Mouse (Mus musculus) B cell, adult 2 months (primary cell): ENCODE measurements around the gene Ccng2.

Source experiments
- DNase-seq, 2 experiments: peaks; one replicate each; pipeline ENCODE4 v3.0.0; 2022

Ccng2 gene

DNA sequence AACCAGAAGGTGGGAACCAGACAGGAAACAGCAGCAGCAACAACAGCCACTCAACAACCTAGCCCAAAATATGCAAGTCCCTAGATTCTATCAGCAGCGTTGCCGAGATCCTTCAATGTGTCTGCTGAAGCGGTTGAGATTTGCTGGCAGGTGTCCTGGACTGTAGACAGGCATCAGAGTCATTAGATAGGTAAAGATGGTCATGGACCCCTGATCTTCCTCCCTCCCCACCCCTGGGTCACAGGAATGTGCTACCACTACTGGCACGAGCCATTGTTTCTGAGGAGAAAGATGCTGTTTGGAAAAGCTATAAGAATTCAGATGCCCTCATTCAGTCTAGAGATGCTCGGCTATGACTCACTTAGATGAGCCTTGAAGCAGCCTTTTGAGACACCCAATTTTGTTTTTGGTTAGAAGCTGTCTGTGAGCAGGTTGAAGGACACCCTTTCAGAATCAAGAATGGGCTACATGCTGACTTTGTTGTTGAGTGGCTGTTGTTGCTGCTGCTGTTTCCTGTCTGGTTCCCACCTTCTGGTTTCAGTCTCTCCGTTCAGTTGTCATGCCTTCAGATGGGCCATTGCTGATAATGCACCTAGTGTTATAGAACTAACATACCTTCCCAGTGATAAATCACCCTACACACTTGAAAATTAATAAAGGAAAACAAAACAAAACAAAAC lies 3.5 kb upstream of the Ccng2 start:
- DNase-seq: peak; percentile 6 to 16

DNA sequence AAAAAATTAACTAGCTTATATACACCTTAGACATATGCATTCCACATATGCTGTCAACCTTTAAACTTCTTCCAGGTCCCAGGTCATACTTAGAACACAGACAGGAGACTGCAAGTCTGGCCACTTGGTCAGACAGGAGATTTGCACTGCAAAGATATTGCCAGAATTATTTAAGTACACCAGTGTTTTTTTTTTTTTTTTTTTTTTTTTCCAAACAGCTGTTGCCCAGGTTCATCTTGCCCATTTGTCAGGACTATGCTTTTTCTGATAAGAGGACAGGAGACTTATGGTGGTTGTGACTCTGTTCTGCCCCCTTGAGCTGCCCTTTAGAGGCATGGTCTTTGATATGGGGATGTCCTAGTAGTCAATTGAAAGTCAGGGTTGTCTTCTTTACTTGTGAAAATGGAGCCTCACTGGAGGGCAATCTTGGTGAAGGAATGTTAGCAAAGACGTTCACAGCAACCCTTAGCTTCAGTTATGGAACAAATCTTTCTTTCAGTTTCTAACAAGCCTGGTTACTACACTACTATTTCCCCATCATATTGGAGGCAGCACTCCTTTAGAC lies 2.8 kb upstream of the Ccng2 start:
- peak; percentile 4 to 5 for DNase-seq

DNA sequence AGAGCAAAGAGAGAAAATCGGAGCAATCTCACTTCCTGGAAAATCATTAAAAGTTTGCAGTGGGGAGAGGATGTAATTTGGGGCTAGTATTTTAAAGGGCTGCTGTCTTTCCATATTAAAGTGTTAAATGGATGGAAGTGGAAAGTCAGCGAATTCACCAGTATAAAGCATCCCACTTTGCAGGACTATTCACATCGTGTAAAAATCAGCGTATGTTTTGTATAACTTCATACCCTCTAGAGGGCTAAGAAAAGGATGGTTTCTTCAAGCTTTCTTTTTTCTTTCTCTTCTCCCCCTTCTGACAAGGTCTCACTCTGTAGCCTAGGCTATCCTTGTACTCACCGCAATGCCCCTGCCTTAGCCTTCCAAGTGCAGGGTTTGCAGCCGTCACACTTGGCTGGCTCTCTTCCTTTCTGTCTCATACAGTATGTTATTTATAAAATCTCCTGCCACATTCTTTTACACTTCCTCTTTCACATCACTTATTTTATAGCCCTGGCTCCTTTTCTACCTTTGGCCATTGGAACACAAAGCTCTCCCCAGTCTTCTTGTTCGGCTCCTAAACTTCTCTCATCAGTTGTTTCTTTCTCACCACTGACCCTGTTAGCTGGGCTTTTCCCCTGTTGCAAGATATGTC lies 1.8 kb upstream of the Ccng2 start:
- DNase-seq: peak; percentile 77 to 79

DNA sequence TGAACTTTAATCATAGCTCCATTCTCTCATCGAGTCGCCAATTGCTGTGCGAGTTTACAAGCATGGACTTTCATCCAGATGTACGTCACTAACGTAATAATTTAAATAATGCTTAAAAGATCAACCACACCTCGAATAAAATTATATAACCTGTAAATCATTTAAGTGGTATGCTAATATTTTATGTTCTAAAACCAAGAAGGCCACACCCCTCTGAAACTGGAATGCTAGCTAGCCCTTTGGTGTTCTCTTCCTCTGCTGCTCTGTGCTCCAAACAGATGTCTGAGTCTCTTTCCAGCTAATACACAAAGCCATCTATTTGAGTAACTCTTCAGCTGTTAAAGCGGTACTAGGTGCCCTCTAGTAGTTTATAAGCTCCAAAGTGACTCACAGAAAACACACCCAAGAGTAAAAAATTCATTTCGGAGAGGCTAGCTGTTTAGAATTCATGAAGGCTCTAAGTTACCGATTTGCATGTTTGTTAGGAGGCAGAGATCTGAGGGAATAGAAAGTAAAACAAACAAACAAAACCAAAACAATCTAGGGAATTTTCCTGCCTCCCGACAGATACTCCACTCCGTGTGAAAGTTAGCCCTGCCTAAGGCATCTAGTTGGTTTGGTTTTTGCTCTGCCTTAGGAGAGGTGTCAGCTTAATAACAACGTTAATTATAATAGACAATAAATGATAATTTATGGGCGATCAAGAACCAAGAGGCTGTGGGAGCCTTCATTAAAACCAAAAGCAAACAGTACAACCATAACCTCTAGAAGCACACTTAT lies 1.1 kb upstream of the Ccng2 start:
- DNase-seq: no peak

DNA sequence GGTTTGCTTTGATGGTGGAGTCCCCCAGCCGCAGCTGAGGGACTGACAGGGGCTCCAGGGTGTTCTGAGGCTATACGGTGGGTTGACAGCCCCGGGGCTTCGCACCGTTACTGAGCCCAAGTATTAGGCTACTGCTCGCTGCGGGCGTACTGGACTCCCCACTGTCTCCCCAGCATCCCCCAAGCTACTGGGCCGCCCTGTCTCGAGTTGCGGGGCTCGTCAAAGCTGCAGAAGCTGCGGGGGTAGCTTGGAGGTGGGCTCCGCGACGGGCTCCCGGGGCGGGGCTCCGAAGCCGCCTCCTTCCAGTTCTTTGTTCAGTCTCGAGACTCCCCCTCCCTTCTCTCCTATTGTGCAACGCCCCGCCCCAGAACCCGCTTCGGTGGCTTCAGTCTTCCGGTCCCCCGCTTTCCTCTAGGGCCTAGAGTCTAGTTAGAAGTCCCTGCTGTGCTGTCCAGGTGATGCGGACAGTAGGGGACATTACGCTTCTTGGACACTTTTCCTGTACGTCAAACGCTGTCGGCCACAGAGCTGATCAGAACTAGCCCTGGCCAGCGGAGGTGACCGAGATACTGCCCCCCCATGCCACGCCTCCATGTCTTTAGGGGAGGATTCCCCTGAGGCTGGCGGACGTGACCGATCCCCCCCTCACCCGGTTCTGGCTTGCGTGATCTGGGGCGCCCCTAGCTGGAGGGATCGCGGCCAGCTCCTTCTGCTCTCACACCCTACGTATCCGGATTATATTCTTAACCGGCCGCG lies 972 bp downstream of the Ccng2 start:
- DNase-seq: peak; percentile 86 to 87

DNA sequence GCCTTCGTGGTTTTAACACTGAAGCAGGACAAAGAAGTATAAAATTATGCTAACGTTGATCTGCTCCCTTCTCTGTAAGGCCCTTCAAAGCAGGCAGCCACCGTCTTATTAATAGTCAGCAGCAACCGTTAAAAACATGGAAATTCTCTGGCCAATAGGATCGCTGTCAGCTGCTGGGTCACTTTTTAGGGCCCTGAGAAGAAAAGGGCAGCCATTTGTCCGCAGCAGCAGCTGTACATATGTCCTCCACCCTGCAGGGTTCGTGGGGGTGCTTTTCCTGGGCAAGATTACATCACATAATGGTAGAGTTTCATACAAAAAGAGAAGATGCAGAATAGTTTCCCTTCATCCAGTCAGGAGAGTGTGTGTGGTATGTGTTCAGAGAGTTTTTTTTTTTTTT lies 3.0 kb downstream of the Ccng2 start:
- no peak for DNase-seq

DNA sequence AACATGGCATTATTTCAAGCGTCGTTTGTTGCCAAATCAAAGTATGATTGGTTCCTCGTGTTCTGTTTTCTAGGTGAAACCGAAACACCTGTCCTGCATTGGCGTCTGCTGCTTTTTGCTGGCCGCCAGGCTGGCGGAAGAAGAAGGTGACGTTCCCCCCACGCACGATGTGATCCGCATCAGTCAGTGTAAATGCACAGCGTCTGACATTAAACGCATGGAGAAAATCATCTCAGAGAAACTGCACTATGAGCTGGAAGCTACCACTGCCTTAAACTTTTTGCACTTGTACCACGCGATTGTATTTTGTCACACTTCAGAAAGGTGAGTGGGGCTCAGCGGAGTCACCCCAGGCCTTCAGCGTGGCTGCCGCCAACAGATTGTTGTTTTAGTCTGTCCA lies 3.7 kb downstream of the Ccng2 start:
- DNase-seq: no peak

DNA sequence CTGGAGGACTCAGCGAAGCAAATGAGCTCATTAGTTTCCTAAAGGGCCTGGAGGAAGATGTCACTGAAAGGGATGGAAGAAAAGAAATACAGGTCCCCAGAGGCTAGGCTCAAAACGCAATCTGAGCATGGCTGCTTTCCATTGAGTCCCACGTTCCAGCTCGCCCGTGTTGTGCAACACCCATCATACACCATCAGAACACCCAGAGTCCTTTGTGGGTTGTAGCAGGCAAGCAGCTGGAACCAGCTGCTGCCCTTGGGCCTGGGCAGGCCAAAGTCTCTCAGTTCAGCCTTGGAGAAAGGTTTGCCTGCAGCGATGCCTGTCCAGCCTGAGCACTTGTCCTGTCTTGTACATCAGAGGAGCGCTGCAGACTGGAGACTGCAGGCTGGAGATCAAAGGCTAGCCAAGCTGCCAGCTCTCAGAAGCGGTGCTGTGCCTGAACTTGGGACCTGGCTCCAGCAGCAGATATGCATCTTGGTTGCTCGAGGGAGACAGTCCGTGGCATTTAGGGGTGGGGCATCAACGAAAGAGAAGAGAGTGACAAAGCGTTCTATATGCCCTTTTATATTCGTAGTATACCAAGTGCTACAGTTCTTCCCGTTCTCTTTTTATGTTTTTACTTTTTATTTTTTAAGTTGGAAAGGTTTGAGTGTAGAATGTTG lies 15.5 kb downstream of the Ccng2 start:
- no peak for DNase-seq

DNA sequence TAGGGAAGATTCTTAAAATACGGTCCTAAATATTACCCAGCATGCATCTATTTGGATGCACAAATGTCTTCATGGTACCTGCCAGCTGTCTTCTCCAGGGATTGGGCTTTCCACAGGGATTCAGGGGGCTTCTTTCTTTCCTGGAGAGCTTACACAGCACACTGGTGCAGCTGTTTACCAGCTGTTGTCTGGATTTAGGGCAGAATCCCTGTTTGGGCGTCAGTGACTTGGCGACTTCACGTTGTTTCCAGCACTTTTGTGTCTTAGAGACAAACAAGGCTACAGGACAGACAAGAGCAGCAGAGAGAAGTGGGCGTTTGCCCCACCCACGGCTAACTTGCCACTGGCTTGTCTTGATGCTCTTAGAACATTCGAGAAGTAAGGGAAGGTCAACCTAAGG lies 16.1 kb downstream of the Ccng2 start:
- no peak for DNase-seq

DNA sequence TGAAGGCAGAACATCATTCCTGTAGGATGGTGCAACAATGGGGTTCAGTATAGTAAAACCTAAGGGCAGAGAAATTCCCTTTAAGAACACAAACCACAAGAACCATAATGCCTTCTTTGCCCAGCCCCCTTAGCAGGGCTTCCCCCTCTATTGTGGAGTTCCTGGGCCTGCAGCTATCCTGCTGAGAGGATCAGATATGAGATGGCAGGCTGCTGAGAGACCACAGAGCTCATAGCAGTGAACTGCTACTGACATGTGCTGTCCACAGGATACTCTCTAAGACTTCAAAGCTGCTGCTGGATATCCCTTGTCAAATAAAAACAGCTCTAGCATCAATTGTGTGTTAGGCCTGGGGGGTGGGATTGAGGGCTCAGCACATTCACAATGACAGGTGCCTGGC lies 21.5 kb downstream of the Ccng2 start:
- no peak for DNase-seq

DNA sequence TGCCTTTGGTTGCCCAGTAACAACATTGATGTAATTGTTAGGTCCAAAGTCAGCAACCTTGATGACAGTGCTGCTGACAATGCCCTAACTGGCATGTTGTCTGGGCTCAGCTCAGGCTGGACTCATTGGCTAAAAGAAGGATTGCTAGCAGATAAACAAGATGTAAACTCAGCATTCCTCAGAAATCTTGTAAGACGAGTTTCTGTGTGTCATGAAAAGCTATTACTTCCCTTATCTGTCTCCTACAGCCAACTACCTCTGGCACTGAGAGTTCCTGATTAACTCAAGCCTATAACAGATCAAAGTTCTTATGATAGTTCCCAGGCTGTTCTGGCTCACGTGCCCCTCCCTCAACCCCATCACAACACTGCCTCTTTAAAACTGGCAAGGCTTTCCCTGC lies 23.2 kb downstream of the Ccng2 start:
- DNase-seq: no peak

DNA sequence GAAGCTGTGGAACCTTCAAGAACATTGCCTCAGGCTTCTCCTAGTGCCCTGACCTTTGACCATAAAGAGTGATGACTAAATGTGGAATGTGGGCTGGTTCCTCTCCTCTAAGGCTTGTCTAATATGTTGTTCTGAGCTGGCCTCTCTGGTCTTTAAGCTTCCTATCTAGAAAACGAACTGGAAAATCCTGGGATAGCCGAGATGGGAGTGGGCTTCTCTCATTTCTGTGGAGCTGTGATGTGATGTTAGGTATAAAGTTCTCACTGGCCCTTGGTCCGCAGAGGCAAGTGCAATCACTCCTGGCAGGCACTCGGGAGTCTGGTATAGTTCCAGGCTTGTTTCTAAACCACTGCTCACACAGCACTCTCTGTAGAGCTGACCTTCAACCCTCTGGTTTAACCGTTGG lies 29.3 kb downstream of the Ccng2 start:
- no peak for DNase-seq

DNA sequence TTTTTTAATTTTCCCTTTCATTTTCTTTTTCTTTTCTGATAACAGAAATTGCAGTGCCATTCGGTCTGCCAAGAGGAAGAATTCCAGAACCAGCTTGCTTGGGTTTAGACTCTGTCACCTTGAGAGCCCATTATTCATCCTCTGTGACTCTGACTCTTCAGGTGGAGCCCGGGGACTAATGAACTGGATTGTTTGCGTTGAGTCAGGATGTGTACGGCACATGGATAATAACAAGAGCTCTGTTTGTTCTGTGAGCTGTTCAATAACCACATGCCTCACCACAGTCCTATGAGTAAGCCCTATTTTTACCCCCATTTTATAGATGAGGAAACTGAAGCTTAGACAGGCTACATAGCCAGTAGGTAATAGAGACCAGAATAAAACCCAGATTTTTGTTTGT lies 29.7 kb downstream of the Ccng2 start:
- DNase-seq: no peak

DNA sequence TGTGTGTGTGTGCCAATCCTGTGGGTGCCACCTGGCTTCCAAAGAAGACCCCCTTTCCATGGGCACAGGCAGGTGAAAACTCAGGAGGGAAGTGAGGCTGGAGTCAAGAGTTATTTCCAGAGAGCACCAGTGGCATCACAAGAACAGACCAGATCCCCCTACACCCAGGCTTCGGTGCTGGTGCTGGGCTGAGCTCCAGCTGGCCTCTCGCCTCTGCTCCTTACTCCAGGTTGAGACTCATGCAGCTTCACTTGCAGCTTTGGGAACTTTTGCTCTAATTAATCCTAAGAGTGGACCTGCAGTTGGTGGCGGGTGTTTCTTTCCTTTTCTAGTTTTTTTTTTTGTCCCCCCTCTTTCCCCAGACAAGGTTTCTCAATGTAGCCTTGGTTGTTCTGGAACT lies 30.3 kb downstream of the Ccng2 start:
- DNase-seq: no peak

DNA sequence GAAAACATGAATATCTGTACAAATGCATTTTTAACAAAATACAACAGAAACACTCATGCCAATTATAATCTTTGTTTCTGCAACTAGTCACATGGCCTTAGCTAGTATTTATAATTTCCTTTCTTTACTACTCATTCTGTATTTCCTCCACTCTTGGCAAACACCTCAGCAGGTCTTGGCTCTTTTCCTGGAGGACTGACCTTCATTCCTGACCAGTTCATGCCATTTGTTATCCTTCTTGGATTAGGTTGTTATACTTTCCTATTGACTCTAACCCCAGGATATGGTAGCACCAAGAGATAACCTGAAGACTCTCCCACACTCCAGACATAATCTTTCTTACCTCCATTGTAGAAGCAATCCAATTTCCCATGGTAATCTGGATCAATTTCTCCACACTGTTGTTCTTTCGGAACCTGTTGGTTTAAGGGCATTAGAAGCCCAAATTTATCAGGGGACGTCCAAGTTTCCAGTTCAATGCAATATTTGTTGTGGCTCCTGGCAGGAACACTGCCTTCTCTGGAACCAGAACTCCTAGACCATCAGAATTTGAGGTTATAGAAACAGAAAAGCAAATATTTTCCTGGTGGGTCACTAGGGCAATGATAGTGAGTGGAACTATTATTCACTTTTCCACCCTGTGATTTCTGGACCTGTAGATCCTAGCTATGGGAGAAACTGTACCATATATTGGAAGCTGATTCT lies 38.2 kb downstream of the Ccng2 start:
- no peak for DNase-seq

DNA sequence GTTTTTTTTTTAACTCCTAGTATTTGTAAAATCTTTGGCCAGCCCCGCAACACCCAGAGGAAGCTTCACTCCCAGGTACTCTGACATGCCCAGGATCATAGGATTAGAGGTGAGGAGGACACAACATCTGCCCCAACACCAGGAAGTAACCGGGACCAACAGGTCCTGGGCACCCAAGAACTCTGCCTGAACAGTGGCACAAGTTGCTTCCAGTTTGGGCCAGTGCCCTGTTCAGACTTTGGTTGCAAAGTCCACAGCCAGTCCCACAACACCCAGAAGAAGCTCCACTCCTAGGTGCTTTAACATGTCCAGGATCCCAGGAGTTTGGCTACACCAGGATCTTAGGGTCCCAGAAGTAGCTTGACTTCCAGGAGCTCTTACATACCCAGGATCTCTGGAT lies 41.9 kb downstream of the Ccng2 start:
- DNase-seq: no peak

DNA sequence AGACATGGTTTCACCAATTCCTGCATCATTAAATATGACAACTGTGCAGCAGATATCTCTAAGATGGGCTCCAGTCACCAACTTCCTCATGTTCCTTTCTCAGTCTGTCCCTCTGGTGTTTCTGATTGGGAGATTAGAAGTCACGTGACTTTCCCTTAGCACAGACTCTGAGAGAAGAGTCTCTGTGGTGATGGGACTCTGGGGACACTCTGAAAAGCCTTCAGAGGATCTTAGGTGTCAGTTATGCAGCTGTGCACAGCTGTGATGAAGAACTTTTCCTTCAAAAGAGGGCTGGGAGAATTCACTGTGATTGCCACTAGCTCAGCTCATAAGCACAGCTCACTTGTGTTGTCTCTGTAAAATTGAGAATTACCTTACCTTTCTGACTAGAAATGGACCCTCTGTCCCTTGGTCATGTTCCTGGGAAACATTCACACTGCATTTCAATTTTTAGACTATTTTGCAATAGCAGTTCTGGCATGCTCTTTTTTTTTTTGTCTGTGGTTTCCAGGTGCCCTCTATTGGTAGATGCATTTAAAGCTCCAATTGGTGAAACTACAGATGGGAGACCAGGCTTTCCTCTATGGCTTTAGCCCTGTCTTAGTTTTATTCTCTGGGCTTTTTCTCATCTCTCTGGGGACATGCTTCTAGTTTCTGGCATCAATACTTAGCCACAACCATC lies 56.4 kb downstream of the Ccng2 start:
- DNase-seq: peak; percentile 14 to 27
